Mouse (Mus musculus) midbrain, embryonic 14.5 days (tissue): ENCODE measurements around the gene Lrp1. TPM values are rescaled to one million over a fixed set of nuclear protein-coding genes. Genes with fewer than 3 reads are reported as not detected.

Source experiments
- ATAC-seq: fragments of 200-750 bp; cut with Nextera tagmentation; 2 replicates; pipeline ENCODE4 v1.8.0; 2017; ENCODE audit warnings: moderate number of reproducible peaks, moderate library complexity; ENCODE audit not compliant: low FRiP score, low TSS enrichment
- DNase-seq: peaks from one replicate; pipeline ENCODE4 v3.0.0-alpha.2; 2015
- H3K27ac ChIP-seq: fragments of 300-500 bp; sonication (generic); replicated peaks from 2 replicates; pipeline ENCODE4 v1.5.1; 2014; ENCODE audit warnings: mild to moderate bottlenecking, low read depth, low read length, moderate library complexity
- H3K27me3 ChIP-seq: fragments of 300-500 bp; sonication (generic); 2 replicates; pipeline ENCODE4 v1.6.1; 2014; ENCODE audit warnings: low read length, control low read depth, mixed read lengths; ENCODE audit not compliant: control insufficient read depth, insufficient read depth
- H3K36me3 ChIP-seq: fragments of 300-500 bp; sonication (generic); 2 replicates; pipeline ENCODE4 v1.6.1; 2014; ENCODE audit warnings: low read length, control low read depth; ENCODE audit not compliant: control insufficient read depth, insufficient read depth
- H3K4me1 ChIP-seq: fragments of 300-500 bp; sonication (generic); 2 replicates; pipeline ENCODE4 v1.6.1; 2014; ENCODE audit warnings: mild to moderate bottlenecking, antibody characterized with exemption, low read length, control low read depth; ENCODE audit not compliant: control insufficient read depth, insufficient read depth
- H3K4me2 ChIP-seq: fragments of 300-500 bp; sonication (generic); 2 replicates; pipeline ENCODE4 v1.6.1; 2014; ENCODE audit warnings: mild to moderate bottlenecking, low read length, moderate library complexity
- H3K4me3 ChIP-seq: fragments of 300-500 bp; sonication (generic); replicated peaks from 2 replicates; pipeline ENCODE4 v1.5.1; 2014; ENCODE audit warnings: low read depth, low read length
- H3K9ac ChIP-seq: fragments of 300-500 bp; sonication (generic); replicated peaks from 2 replicates; pipeline ENCODE4 v1.6.1; 2014; ENCODE audit warnings: mild to moderate bottlenecking, low read length, moderate library complexity
- H3K9me3 ChIP-seq: fragments of 300-500 bp; sonication (generic); 2 replicates; pipeline ENCODE4 v1.6.1; 2016; ENCODE audit warnings: low read length, control low read depth, mixed read lengths; ENCODE audit not compliant: control insufficient read depth
- WGBS: fragments of 180-500 bp; shearing (Covaris S2); extraction: QIAGEN DNeasy Blood & Tissue Kit; methylation state at CpG from one replicate; pipeline ENCODE4 v1.1.7; 2014; 5-methylcytosine and 5-hydroxymethylcytosine counted together
- polyA plus RNA-seq: library from polyadenylated mRNA; unstranded; fragments of >200 nt; fragmentation: Nextera tagmentation; extraction: Ambion mirVana; gene quantifications from 2 replicates; pipeline ENCODE4 v1.2.1, GENCODE M21; 2014

Lrp1 gene
- polyA plus RNA-seq, 1 experiment from 2014 or later = 131 TPM

- H3K4me2 ChIP-seq = no peak overlapping the region
- peaks cover 97% of the 10 kb centered on the region for H3K36me3 ChIP-seq
- ATAC-seq (no peak), DNase-seq (no peak)
- no peak overlapping the region for H3K4me3 ChIP-seq
- H3K9ac ChIP-seq = no peak overlapping the region
- 88% methylated on average over 8 of the region's 8 CpGs for WGBS
- no peak overlapping the region for H3K27ac ChIP-seq
- H3K9me3 ChIP-seq = no peaks in the 10 kb centered on the region
- no peaks in the 10 kb centered on the region for H3K27me3 ChIP-seq
- H3K4me1 ChIP-seq = no peaks in the 10 kb centered on the region
These were observed 37.3 kb downstream of the Lrp1 start for GRCm38 (mm10) chr10:127583649-127584048.

- Histone ChIP-seq H3K9ac (no peak overlapping the region), H3K4me1 (no peaks in the 10 kb centered on the region), H3K9me3 (no peaks in the 10 kb centered on the region), H3K4me3 (no peak overlapping the region), H3K4me2 (no peak overlapping the region), H3K36me3 (peaks cover 98% of the 10 kb centered on the region), H3K27me3 (no peaks in the 10 kb centered on the region), H3K27ac (no peak overlapping the region)
- 94% methylated on average over 9 of the region's 9 CpGs for WGBS
- ATAC-seq = no peak
- no peak for DNase-seq
These were observed 39.7 kb downstream of the Lrp1 start for GRCm38 (mm10) chr10:127581291-127581690.

GRCm38 (mm10) chr10:127577982-127578381 is 43.0 kb downstream of the Lrp1 start:
- Histone ChIP-seq H3K4me1 (no peaks in the 10 kb centered on the region), H3K9me3 (no peaks in the 10 kb centered on the region), H3K4me3 (no peak overlapping the region), H3K36me3 (peaks cover 100% of the 10 kb centered on the region), H3K27me3 (no peaks in the 10 kb centered on the region), H3K27ac (no peak overlapping the region), H3K9ac (no peak overlapping the region), H3K4me2 (no peak overlapping the region)
- 94% methylated on average over 15 of the region's 15 CpGs for WGBS
- DNase-seq = no peak
- no peak for ATAC-seq

DNA sequence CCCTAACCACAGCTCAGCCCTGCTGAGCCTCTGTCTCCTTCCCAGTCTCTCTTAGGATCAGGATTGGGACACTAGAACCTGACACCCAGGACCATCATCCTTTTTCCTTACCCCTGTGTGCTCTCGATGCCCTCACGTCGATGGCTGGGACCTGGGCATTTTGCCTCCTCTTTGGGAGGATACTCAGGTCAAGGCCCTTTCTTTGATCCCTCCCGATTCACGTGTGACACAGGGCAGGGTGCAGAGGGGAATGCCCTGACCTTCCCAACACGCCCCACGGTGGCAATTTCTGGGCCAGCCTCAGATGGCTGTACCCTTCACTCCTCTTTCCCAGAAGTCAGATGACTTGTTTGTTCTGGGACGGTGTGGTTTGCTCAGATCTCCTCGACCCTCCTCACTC is 43.8 kb downstream of the Lrp1 start:
- DNase-seq (no peak), ATAC-seq (no peak)
- peaks cover 100% of the 10 kb centered on the region for H3K36me3 ChIP-seq
- no peak overlapping the region for H3K9ac ChIP-seq
- no peak overlapping the region for H3K4me3 ChIP-seq
- 92% methylated on average over 9 of the region's 9 CpGs for WGBS
- H3K4me2 ChIP-seq = no peak overlapping the region
- no peaks in the 10 kb centered on the region for H3K9me3 ChIP-seq
- no peaks in the 10 kb centered on the region for H3K27me3 ChIP-seq
- no peak overlapping the region for H3K27ac ChIP-seq
- no peaks in the 10 kb centered on the region for H3K4me1 ChIP-seq

- no peak for ATAC-seq
- no peak overlapping the region for H3K27ac ChIP-seq
- 70% methylated on average over 18 of the region's 18 CpGs for WGBS
- H3K36me3 ChIP-seq = peaks cover 99% of the 10 kb centered on the region
- no peak overlapping the region for H3K4me3 ChIP-seq
- no peak overlapping the region for H3K9ac ChIP-seq
- no peaks in the 10 kb centered on the region for H3K4me1 ChIP-seq
- H3K4me2 ChIP-seq = no peak overlapping the region
- no peaks in the 10 kb centered on the region for H3K27me3 ChIP-seq
- no peaks in the 10 kb centered on the region for H3K9me3 ChIP-seq
- peak; percentile 46 for DNase-seq
These were observed 44.5 kb downstream of the Lrp1 start for GRCm38 (mm10) chr10:127576381-127576961.

GRCm38 (mm10) chr10:127575741-127576140 is 45.2 kb downstream of the Lrp1 start:
- no peaks in the 10 kb centered on the region for H3K9me3 ChIP-seq
- no peaks in the 10 kb centered on the region for H3K27me3 ChIP-seq
- H3K4me2 ChIP-seq = no peak overlapping the region
- no peak overlapping the region for H3K9ac ChIP-seq
- no peak overlapping the region for H3K4me3 ChIP-seq
- 92% methylated on average over 7 of the region's 7 CpGs for WGBS
- DNase-seq (no peak), ATAC-seq (no peak)
- no peak overlapping the region for H3K27ac ChIP-seq
- peaks cover 99% of the 10 kb centered on the region for H3K36me3 ChIP-seq
- no peaks in the 10 kb centered on the region for H3K4me1 ChIP-seq

- Histone ChIP-seq H3K4me3 (no peak overlapping the region), H3K9me3 (no peaks in the 10 kb centered on the region), H3K36me3 (peaks cover 91% of the 10 kb centered on the region), H3K27ac (no peak overlapping the region), H3K4me1 (no peaks in the 10 kb centered on the region), H3K4me2 (no peak overlapping the region), H3K9ac (no peak overlapping the region), H3K27me3 (no peaks in the 10 kb centered on the region)
- ATAC-seq (no peak), DNase-seq (no peak)
- 92% methylated on average over 5 of the region's 5 CpGs for WGBS
These were observed 48.7 kb downstream of the Lrp1 start for GRCm38 (mm10) chr10:127572281-127572680.

GRCm38 (mm10) chr10:127570937-127571641 is 49.9 kb downstream of the Lrp1 start:
- no peaks in the 10 kb centered on the region for H3K27me3 ChIP-seq
- H3K9me3 ChIP-seq = no peaks in the 10 kb centered on the region
- H3K9ac ChIP-seq = no peak overlapping the region
- WGBS = 93% methylated on average over 17 of the region's 17 CpGs
- H3K4me2 ChIP-seq = no peak overlapping the region
- no peak overlapping the region for H3K27ac ChIP-seq
- peaks cover 91% of the 10 kb centered on the region for H3K36me3 ChIP-seq
- H3K4me1 ChIP-seq = no peaks in the 10 kb centered on the region
- DNase-seq (no peak), ATAC-seq (no peak)
- H3K4me3 ChIP-seq = no peak overlapping the region

DNA sequence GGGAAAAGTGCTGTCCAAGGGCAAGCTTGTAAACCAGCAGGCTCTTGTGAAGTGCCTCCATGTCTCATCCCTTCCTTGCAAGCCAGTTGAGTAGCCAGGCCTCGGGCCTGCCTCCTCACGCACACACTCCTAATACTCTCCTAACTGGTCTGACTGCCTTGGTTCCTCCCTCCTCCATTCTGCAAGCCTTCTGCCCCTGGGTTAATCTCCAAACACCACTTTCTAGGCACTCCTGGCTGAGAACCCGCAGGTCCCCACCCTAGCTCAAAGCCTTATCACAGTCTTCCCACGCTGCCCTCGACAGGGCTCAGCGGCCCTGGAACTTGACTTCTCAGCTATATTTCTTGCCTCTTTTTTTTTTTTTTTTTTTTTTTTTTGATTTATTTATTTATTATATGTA is 50.6 kb downstream of the Lrp1 start:
- peaks cover 90% of the 10 kb centered on the region for H3K36me3 ChIP-seq
- WGBS = 93% methylated on average over 6 of the region's 6 CpGs
- no peak overlapping the region for H3K4me3 ChIP-seq
- H3K27me3 ChIP-seq = no peaks in the 10 kb centered on the region
- no peak overlapping the region for H3K4me2 ChIP-seq
- no peaks in the 10 kb centered on the region for H3K4me1 ChIP-seq
- no peak for DNase-seq
- H3K9ac ChIP-seq = no peak overlapping the region
- no peak overlapping the region for H3K27ac ChIP-seq
- no peak for ATAC-seq
- H3K9me3 ChIP-seq = no peaks in the 10 kb centered on the region
